Mouse (Mus musculus) kidney, embryonic 14.5 days (tissue): ENCODE results near the gene Mad2l2. TPM values are rescaled to one million over a fixed set of nuclear protein-coding genes. Genes with fewer than 3 reads are reported as not detected.

Source experiments
- ATAC-seq: fragments of 200-750 bp; cut with Nextera tagmentation; 2 replicates; pipeline ENCODE4 v1.8.0; 2017; ENCODE audit warnings: moderate number of reproducible peaks, mild to moderate bottlenecking, moderate TSS enrichment, moderate library complexity; ENCODE audit not compliant: low FRiP score, low TSS enrichment
- H3K27ac ChIP-seq: fragments of 300-500 bp; sonication (generic); 2 replicates; pipeline ENCODE4 v1.5.1; 2014; ENCODE audit warnings: low read depth, mild to moderate bottlenecking, low read length, moderate library complexity, mixed read lengths
- H3K27me3 ChIP-seq: fragments of 300-500 bp; sonication (generic); 2 replicates; pipeline ENCODE4 v1.6.1; 2014; ENCODE audit warnings: mild to moderate bottlenecking, low read length; ENCODE audit not compliant: control insufficient read depth, insufficient read depth
- H3K36me3 ChIP-seq: fragments of 300-500 bp; sonication (generic); 2 replicates; pipeline ENCODE4 v1.6.1; 2014; ENCODE audit warnings: low read length, mixed read lengths; ENCODE audit not compliant: control insufficient read depth, insufficient read depth
- H3K4me1 ChIP-seq: fragments of 300-500 bp; sonication (generic); 2 replicates; pipeline ENCODE4 v1.6.1; 2014; ENCODE audit warnings: low read length, mixed read lengths; ENCODE audit not compliant: control insufficient read depth, insufficient read depth
- H3K4me2 ChIP-seq: fragments of 300-500 bp; sonication (generic); replicated peaks from 2 replicates; pipeline ENCODE4 v1.6.1; 2014; ENCODE audit warnings: low read depth, mild to moderate bottlenecking, low read length
- H3K4me3 ChIP-seq: fragments of 300-500 bp; sonication (generic); 2 replicates; pipeline ENCODE4 v1.5.1; 2014; ENCODE audit warnings: mild to moderate bottlenecking, low read length
- H3K9ac ChIP-seq: fragments of 300-500 bp; sonication (generic); 2 replicates; pipeline ENCODE4 v1.6.1; 2014; ENCODE audit warnings: low read depth, mild to moderate bottlenecking, low read length, moderate library complexity
- H3K9me3 ChIP-seq: fragments of 300-500 bp; sonication (generic); 2 replicates; pipeline ENCODE4 v1.6.1; 2016; ENCODE audit warnings: low read length; ENCODE audit not compliant: control insufficient read depth
- WGBS: fragments of 180-500 bp; shearing (Covaris S2); extraction: QIAGEN DNeasy Blood & Tissue Kit; methylation state at CpG from one replicate; pipeline ENCODE4 v1.1.7; 2014; 5-methylcytosine and 5-hydroxymethylcytosine counted together
- polyA plus RNA-seq: library from polyadenylated mRNA; unstranded; fragments of >200 nt; fragmentation: Nextera tagmentation; extraction: Ambion mirVana; gene quantifications from 2 replicates; pipeline ENCODE4 v1.2.1, GENCODE M21; 2014

The Mad2l2 gene
- polyA plus RNA-seq, 1 experiment from 2014 or later, result 81.1 TPM

GRCm38 (mm10) chr4:148158436-148159348 lies 28.5 kb downstream of the Mad2l2 start:
- no peaks in the 10 kb centered on the region for H3K9me3 ChIP-seq
- H3K4me2 ChIP-seq, result peak overlapping the region; percentile 97
- H3K4me1 ChIP-seq, result peaks cover 5% of the 10 kb centered on the region
- H3K27ac ChIP-seq, result no peak overlapping the region
- H3K9ac ChIP-seq, result peak overlapping the region; percentile 67
- 29% methylated on average over 27 of the region's 27 CpGs for WGBS
- peaks cover 36% of the 10 kb centered on the region for H3K27me3 ChIP-seq
- ATAC-seq, result no peak
- H3K4me3 ChIP-seq, result peak overlapping the region; percentile 56
- peaks cover 4% of the 10 kb centered on the region; the same call in 1 of the 2 replicates for H3K36me3 ChIP-seq

- no peaks in the 10 kb centered on the region for H3K9me3 ChIP-seq
- H3K27ac ChIP-seq, result no peak overlapping the region
- ATAC-seq, result peak; percentile 87
- peak overlapping the region; percentile 56 for H3K4me3 ChIP-seq
- peaks cover 5% of the 10 kb centered on the region for H3K4me1 ChIP-seq
- under 1% methylated on average over 54 of the region's 55 CpGs for WGBS
- peak overlapping the region; percentile 97 for H3K4me2 ChIP-seq
- H3K9ac ChIP-seq, result peak overlapping the region; percentile 67
- H3K27me3 ChIP-seq, result peaks cover 46% of the 10 kb centered on the region
- no peaks in the 10 kb centered on the region for H3K36me3 ChIP-seq
Measured at GRCm38 (mm10) chr4:148159544-148160435, 29.6 kb downstream of the Mad2l2 start.

GRCm38 (mm10) chr4:148160436-148161390 lies 30.5 kb downstream of the Mad2l2 start, which contains the start of the genes Fbxo44 and Fbxo2:
TSS of gene Fbxo44 (minus strand) at chr4:148160482.
TSS of gene Fbxo2 (plus strand) at chr4:148160621.
- Histone ChIP-seq H3K4me2 (peak within 1 kb of the TSS; percentile 97), H3K4me3 (peak within 1 kb of the TSS; percentile 56), H3K4me1 (peaks cover 5% of the 10 kb centered on the region), H3K9ac (peak within 1 kb of the TSS; percentile 67), H3K27me3 (peaks cover 55% of the 10 kb centered on the region), H3K36me3 (no peaks in the 10 kb centered on the region), H3K9me3 (no peaks in the 10 kb centered on the region), H3K27ac (no peak within 1 kb of the TSS)
- under 1% methylated on average over 43 of the region's 43 CpGs for WGBS
- peak; percentile 75 for ATAC-seq

DNA sequence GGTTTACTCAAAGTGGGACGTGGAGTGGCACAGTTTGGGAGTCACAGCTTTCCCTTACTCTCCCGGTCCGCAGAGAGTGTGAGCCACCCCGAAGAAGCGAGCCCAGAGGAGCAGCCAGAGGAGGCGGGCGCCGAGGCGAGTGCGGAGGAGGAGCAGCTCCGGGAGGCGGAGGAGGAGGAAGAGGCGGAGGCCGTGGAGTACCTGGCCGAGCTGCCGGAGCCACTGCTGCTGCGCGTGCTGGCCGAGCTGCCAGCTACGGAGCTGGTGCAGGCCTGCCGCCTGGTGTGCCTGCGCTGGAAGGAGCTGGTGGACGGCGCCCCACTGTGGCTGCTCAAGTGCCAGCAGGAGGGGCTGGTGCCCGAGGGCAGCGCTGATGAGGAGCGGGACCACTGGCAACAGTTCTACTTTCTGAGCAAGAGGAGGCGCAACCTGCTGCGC lies 33.8 kb downstream of the Mad2l2 start:
- peak overlapping the region; percentile 41 for H3K4me2 ChIP-seq
- WGBS, result under 1% methylated on average over 29 of the region's 29 CpGs
- no peaks in the 10 kb centered on the region for H3K9me3 ChIP-seq
- peak overlapping the region; percentile 24 for H3K4me3 ChIP-seq
- H3K9ac ChIP-seq, result no peak overlapping the region; the same call in 1 of the 2 replicates
- peaks cover 67% of the 10 kb centered on the region for H3K27me3 ChIP-seq
- H3K36me3 ChIP-seq, result no peaks in the 10 kb centered on the region
- no peaks in the 10 kb centered on the region; the same call in none of the 2 replicates for H3K4me1 ChIP-seq
- peak; percentile 38; the same call in 1 of the 2 replicates for ATAC-seq
- no peak overlapping the region for H3K27ac ChIP-seq

DNA sequence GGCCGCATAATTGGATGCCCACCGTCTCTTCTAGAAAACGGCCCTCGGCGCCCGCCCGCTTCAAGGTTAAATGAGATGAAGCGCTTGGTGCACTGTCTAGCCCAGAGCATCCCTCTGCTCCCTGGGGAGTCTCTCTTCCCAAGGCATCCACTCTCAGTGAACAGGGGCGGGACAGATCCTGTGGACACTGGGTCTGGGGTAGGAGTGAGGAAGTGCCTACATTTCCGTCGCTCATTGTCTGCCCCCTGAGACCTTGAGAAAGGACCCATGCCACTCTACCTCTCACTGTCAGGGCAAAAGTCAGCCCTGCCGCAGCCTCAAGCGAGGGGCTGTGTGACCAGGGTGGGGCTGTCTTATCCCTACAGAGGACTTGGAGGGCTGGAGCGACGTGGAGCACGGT lies 34.3 kb downstream of the Mad2l2 start:
- 2% methylated on average over 16 of the region's 16 CpGs for WGBS
- no peaks in the 10 kb centered on the region; the same call in none of the 2 replicates for H3K4me1 ChIP-seq
- 0 out of 2 replicates have a peak overlapping the region, but pooled peaks have one; percentile 24 for H3K4me3 ChIP-seq
- H3K9me3 ChIP-seq, result no peaks in the 10 kb centered on the region
- H3K27ac ChIP-seq, result no peak overlapping the region
- no peaks in the 10 kb centered on the region for H3K36me3 ChIP-seq
- H3K9ac ChIP-seq, result no peak overlapping the region
- H3K27me3 ChIP-seq, result peaks cover 69% of the 10 kb centered on the region
- H3K4me2 ChIP-seq, result peak overlapping the region; percentile 41; the same call in 1 of the 2 replicates
- no peak for ATAC-seq

GRCm38 (mm10) chr4:148165551-148165950 lies 35.4 kb downstream of the Mad2l2 start:
- Histone ChIP-seq H3K27ac (no peak overlapping the region), H3K27me3 (peaks cover 73% of the 10 kb centered on the region), H3K36me3 (no peaks in the 10 kb centered on the region), H3K4me3 (no peak overlapping the region), H3K4me1 (no peaks in the 10 kb centered on the region; the same call in none of the 2 replicates), H3K9ac (no peak overlapping the region), H3K4me2 (no peak overlapping the region), H3K9me3 (no peaks in the 10 kb centered on the region)
- WGBS, result 3% methylated on average over 17 of the region's 17 CpGs
- no peak for ATAC-seq

DNA sequence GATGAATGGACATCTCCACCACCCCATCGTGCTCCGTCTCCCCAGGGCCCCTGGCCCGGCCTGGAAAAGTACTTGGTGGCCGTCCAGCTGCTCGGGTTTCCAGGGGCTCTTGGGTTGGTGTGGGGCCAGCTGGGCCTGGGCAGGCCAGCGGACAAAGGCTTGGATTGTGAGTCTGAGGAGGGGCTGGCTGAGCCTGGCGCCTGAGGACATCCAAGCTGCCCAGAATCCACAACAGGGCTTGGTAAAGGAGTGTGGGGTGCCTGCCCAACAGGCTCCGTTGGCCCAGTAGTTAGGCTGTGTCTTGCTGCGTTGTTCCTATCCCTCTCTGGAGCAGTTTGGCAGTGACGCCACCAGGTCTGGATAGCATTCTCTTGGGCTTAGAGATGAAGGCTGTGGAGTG lies 36.2 kb downstream of the Mad2l2 start:
- ATAC-seq, result no peak

GRCm38 (mm10) chr4:148166986-148167385 lies 36.8 kb downstream of the Mad2l2 start:
- H3K4me2 ChIP-seq, result no peak overlapping the region
- H3K27me3 ChIP-seq, result peaks cover 68% of the 10 kb centered on the region
- H3K27ac ChIP-seq, result no peak overlapping the region
- no peaks in the 10 kb centered on the region for H3K36me3 ChIP-seq
- WGBS, result 26% methylated on average over 4 of the region's 4 CpGs
- 0 out of 2 replicates have a peak overlapping the region, but pooled peaks have one; percentile 3 for H3K4me3 ChIP-seq
- no peak overlapping the region for H3K9ac ChIP-seq
- no peak for ATAC-seq
- no peaks in the 10 kb centered on the region for H3K9me3 ChIP-seq
- no peaks in the 10 kb centered on the region; the same call in 1 of the 2 replicates for H3K4me1 ChIP-seq

More for the DNA sequence above, 36.2 kb downstream of the Mad2l2 start:
- 5% methylated on average over 10 of the region's 10 CpGs for WGBS
- no peak overlapping the region for H3K4me2 ChIP-seq
- H3K27ac ChIP-seq, result no peak overlapping the region
- H3K4me1 ChIP-seq, result no peaks in the 10 kb centered on the region; the same call in 1 of the 2 replicates
- no peak overlapping the region for H3K9ac ChIP-seq
- peaks cover 68% of the 10 kb centered on the region for H3K27me3 ChIP-seq
- H3K9me3 ChIP-seq, result no peaks in the 10 kb centered on the region
- H3K4me3 ChIP-seq, result 0 out of 2 replicates have a peak overlapping the region, but pooled peaks have one; percentile 3
- no peaks in the 10 kb centered on the region for H3K36me3 ChIP-seq
